Mouse (Mus musculus) limb, embryonic 12.5 days (tissue): ENCODE data around the gene Nadk. TPM values are rescaled to one million over a fixed set of nuclear protein-coding genes. Genes with fewer than 3 reads are reported as not detected.

Experiments
- ATAC-seq: fragments of 200-750 bp; cut with Nextera tagmentation; 2 replicates; pipeline ENCODE4 v1.8.0; 2017; ENCODE audit warnings: low read depth, moderate TSS enrichment; ENCODE audit not compliant: insufficient number of reproducible peaks, insufficient read depth, low FRiP score, low TSS enrichment
- H3K27ac ChIP-seq: fragments of 300-500 bp; sonication (generic); 2 replicates; pipeline ENCODE4 v1.5.1; 2016; ENCODE audit warnings: mild to moderate bottlenecking, moderate library complexity
- H3K27me3 ChIP-seq: fragments of 300-500 bp; sonication (generic); 2 replicates; pipeline ENCODE4 v1.6.1; 2016; ENCODE audit warnings: mild to moderate bottlenecking, moderate library complexity
- H3K36me3 ChIP-seq: fragments of 300-500 bp; sonication (generic); 2 replicates; pipeline ENCODE4 v1.6.1; 2016; ENCODE audit warnings: mild to moderate bottlenecking, moderate library complexity
- H3K4me1 ChIP-seq: fragments of 300-500 bp; sonication (generic); replicated peaks from 2 replicates; pipeline ENCODE4 v1.6.1; 2016
- H3K4me2 ChIP-seq: fragments of 300-500 bp; sonication (generic); 2 replicates; pipeline ENCODE4 v1.6.1; 2016; ENCODE audit warnings: mild to moderate bottlenecking, moderate library complexity
- H3K4me3 ChIP-seq: fragments of 300-500 bp; sonication (generic); replicated peaks from 2 replicates; pipeline ENCODE4 v1.5.1; 2016; ENCODE audit warnings: mild to moderate bottlenecking
- H3K9ac ChIP-seq: fragments of 300-500 bp; sonication (generic); replicated peaks from 2 replicates; pipeline ENCODE4 v1.6.1; 2016; ENCODE audit warnings: mild to moderate bottlenecking, moderate library complexity
- H3K9me3 ChIP-seq: fragments of 300-500 bp; sonication (generic); 2 replicates; pipeline ENCODE4 v1.6.1; 2016; ENCODE audit warnings: mild to moderate bottlenecking, moderate library complexity
- WGBS: fragments of 180-500 bp; shearing (Covaris S2); methylation state at CpG from one replicate; pipeline ENCODE4 v1.1.7; 2016; 5-methylcytosine and 5-hydroxymethylcytosine counted together
- polyA plus RNA-seq: library from polyadenylated mRNA; unstranded; fragments of >200 nt; fragmentation: Nextera tagmentation; extraction: Ambion mirVana; gene quantifications from 2 replicates; pipeline ENCODE4 v1.2.1, GENCODE M21; 2016

The Nadk gene
- polyA plus RNA-seq, 1 experiment from 2014 or later: 95.4 TPM

DNA sequence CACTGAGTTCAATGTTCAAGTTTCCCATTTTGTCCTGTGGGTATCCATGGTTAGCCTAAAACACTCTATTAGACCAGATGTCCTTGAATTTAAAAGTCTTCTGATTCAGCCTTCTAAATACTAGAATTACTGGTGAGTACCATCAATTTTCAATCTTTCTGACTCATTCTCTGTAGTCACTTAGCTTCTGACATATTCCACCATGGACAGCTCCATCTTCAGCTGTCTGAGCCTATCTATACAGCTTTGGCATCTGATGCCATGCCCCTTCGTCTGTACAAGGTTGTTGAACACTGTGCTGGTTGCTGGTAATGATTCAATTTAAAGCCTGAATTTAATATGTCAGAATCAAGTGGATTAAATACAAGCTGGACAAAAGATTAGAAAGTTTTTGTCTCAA, 6.7 kb upstream of the Nadk start:
- Histone ChIP-seq H3K36me3 (peaks cover 95% of the 10 kb centered on the region), H3K9ac (no peak overlapping the region), H3K4me3 (no peak overlapping the region), H3K9me3 (no peaks in the 10 kb centered on the region), H3K27me3 (no peaks in the 10 kb centered on the region), H3K4me1 (no peaks in the 10 kb centered on the region), H3K4me2 (no peak overlapping the region), H3K27ac (no peak overlapping the region)
- no peak for ATAC-seq
- WGBS: 78% methylated on average over 1 of the region's 1 CpGs

DNA sequence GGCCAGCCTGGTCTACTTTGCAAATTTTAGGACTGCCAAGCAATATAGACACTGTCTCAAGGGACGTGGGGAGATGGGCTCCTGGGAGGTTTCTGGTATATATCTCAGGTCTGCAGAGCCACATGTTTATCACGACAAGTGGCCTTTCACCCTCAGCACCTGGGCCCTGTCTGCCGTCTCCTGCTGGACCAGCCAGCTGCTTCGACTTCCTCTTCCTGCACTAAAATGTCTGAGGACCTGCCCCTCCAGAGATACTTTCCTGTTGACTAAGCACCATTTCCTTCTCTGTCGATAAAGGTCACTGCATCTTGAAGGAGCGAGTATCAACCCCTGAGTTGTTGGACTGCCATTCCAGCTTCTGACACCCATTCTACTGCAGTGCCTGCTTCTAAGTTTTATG, 2.7 kb upstream of the Nadk start:
- peaks cover 63% of the 10 kb centered on the region for H3K36me3 ChIP-seq
- 77% methylated on average over 6 of the region's 6 CpGs for WGBS

DNA sequence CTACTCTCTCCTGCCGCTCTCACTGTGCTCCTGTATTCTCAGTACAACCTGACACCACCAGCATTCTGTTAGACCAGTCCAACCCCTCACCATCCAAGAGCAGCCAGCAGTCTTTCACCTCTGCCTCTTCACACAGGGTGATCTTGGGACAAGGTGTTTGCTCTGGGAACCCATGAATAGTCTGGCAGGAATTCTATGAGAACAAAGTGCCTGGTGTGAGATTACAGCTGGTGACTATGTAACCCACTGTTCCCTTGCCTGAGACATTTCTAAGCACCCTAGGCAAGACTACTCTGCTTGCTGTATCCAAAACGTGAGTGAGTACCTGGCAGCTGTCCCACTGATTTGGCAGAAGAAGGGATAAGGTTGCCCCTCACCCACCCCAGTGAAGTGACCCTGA, 1.2 kb upstream of the Nadk start:
- peaks cover 33% of the 10 kb centered on the region for H3K4me1 ChIP-seq
- H3K9me3 ChIP-seq: no peaks in the 10 kb centered on the region
- no peak overlapping the region for H3K27ac ChIP-seq
- no peak overlapping the region for H3K4me3 ChIP-seq
- H3K27me3 ChIP-seq: no peaks in the 10 kb centered on the region
- WGBS: 60% methylated on average over 2 of the region's 2 CpGs
- H3K9ac ChIP-seq: no peak overlapping the region
- no peak overlapping the region for H3K4me2 ChIP-seq
- ATAC-seq: no peak
- peaks cover 48% of the 10 kb centered on the region for H3K36me3 ChIP-seq

More for the DNA sequence above, 2.7 kb upstream of the Nadk start:
- no peaks in the 10 kb centered on the region for H3K9me3 ChIP-seq
- H3K9ac ChIP-seq: no peak overlapping the region
- no peak overlapping the region for H3K4me2 ChIP-seq
- H3K27ac ChIP-seq: no peak overlapping the region
- ATAC-seq: no peak
- no peaks in the 10 kb centered on the region for H3K27me3 ChIP-seq
- no peak overlapping the region for H3K4me3 ChIP-seq
- peaks cover 23% of the 10 kb centered on the region for H3K4me1 ChIP-seq

DNA sequence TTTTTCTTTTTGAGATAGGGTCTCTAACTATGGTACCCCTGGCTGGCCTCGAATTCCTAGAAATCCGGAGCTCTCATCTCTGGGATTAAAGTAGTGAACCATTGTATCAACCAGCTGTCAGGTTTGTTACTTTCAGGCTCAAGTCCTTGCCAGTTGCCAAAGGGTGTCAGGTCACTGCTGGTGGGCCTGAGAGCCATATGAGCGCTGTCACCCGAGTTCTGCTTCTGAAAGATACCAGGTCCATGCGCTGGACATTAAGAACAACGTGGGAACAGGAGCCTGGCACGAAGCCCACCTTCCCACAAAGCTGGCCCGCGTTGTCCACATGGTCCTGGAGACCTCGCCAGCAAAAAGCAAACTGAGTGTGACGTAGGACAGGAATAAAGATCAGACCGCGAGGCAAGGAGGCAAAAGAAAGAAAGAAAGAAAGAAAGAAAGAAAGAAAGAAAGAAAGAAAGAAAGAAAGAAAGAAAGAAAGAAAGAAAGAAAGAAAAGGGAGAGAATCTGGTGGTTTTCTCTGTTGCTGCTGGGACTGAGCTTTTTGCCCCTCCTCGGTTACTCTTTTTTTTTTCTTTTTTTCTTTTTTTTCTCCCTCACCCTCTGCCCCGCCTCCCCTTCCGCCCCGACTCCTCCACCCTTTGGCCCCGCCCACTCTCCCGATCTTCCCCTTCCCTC, 684 bp downstream of the Nadk start:
- H3K27me3 ChIP-seq: no peaks in the 10 kb centered on the region
- no peaks in the 10 kb centered on the region for H3K9me3 ChIP-seq
- H3K36me3 ChIP-seq: peaks cover 32% of the 10 kb centered on the region
- WGBS: 4% methylated on average over 19 of the region's 19 CpGs
- H3K4me2 ChIP-seq: peak overlapping the region; percentile 83
- peak overlapping the region; percentile 90 for H3K27ac ChIP-seq
- H3K4me3 ChIP-seq: peak overlapping the region; percentile 79
- 0 out of 2 replicates have a peak, but pooled peaks have one; percentile 7 for ATAC-seq
- peaks cover 39% of the 10 kb centered on the region for H3K4me1 ChIP-seq
- H3K9ac ChIP-seq: peak overlapping the region; percentile 42; the same call in 1 of the 2 replicates

DNA sequence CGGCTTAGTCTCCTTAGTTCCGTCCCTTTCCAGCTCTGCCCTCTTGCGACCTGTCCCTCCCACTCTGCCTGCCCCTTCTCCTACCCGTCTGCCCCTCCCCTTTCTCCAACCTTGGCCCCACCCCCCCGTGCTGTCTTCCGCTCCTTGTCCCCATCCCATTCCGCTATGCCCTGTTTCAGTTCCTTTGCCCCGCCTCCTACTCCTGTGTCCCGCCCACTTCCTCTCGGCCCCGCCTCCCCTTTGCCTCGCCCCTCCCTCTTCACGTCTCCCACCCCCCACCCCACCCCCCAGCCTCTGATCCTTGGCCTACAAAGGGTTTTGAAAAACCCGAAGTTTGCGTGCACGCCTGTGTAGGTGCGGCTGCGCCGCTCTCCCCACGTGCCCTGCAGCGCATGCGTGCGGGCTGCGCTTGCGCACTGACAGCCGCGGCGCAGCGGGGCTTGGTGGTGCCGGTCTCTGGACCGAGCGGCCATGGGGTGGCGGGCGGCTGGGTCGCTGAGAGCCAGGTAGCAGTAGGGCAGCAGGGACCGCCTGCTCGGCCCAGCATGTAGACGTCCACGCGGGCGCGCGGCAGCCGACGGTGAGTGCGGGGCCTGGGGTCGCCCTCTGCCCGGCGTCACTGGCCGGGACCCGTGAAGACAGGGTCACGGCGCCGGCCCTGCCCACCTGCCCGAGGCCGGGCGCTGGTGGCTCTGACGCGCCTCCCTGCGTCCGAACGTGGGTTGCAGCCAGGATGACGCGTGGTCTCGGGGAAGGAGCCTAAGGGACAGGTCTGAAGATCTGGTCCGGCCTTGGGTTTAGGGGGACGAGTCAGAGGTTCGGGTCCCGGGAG, 1.4 kb downstream of the Nadk start:
- WGBS: under 1% methylated on average over 69 of the region's 69 CpGs
- no peaks in the 10 kb centered on the region for H3K9me3 ChIP-seq
- peak overlapping the region; percentile 83 for H3K4me2 ChIP-seq
- peak overlapping the region; percentile 79 for H3K4me3 ChIP-seq
- no peaks in the 10 kb centered on the region for H3K27me3 ChIP-seq
- H3K4me1 ChIP-seq: peaks cover 39% of the 10 kb centered on the region
- H3K36me3 ChIP-seq: peaks cover 26% of the 10 kb centered on the region
- ATAC-seq: peak; percentile 93
- peak overlapping the region; percentile 75 for H3K9ac ChIP-seq
- peak overlapping the region; percentile 90 for H3K27ac ChIP-seq

DNA sequence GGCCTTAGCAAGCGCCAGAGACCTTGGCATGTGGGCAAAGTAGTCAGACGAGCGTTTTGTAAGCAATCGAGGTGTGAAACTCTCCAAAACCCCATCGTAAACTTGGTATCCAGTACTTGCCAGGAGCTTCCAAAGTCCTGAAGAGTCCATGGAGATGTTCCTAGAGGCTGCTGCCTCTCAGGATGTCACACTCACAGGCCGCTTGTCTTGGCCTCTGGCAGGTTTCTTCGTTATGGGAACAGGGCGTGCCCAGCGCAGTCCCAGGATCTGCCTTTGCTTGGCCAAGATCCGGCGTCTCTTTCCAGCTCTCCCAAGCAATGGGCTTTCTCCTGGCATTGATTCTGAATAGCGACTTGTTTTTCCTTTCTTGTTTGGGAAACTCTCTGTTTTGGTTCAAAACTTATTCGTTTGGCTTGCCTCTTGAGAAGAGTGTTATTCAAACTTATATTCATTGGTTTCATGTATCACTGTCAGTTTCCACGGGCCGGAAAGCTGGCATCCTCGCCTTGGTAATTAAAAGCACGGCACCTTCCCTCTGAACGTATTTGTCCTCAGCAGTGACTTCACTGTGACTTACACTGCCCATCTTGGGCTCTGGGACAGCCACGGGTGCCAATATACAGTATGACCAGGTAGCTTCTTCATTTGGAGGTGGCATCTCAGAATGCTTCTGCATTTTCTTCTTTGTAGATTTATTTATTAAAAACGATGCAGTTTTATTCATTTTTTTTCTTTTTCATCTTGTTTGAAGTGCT, 2.3 kb downstream of the Nadk start:
- Histone ChIP-seq H3K4me1 (peaks cover 39% of the 10 kb centered on the region), H3K4me2 (peak overlapping the region; percentile 83), H3K4me3 (peak overlapping the region; percentile 79), H3K27me3 (no peaks in the 10 kb centered on the region), H3K9ac (peak overlapping the region; percentile 75), H3K9me3 (no peaks in the 10 kb centered on the region), H3K27ac (peak overlapping the region; percentile 88), H3K36me3 (peaks cover 17% of the 10 kb centered on the region)
- WGBS: 14% methylated on average over 20 of the region's 20 CpGs
- ATAC-seq: no peak

DNA sequence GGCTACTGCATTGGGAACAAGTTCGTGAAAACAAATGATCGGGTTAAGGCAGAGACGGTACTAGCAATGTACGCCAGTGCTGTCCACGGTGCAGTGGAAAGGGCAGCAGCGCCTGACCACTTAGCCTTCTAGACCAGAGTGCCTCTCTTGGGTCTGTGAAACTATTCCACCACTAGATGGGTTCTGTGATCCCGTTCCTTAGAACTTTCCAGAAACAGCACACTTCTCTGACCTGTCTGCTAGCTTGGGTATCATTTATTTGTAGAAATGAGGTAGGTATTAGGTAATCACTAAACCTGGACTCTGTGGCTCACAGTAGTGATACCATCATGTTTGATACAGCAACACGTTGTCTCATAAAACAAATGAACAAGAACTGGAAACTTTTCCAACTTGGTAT, 4.4 kb downstream of the Nadk start:
- Histone ChIP-seq H3K36me3 (no peaks in the 10 kb centered on the region), H3K4me1 (peaks cover 30% of the 10 kb centered on the region), H3K4me3 (no peak overlapping the region), H3K4me2 (0 out of 2 replicates have a peak overlapping the region, but pooled peaks have one; percentile 5), H3K9me3 (no peaks in the 10 kb centered on the region), H3K27ac (no peak overlapping the region), H3K9ac (no peak overlapping the region), H3K27me3 (no peaks in the 10 kb centered on the region)
- 60% methylated on average over 8 of the region's 8 CpGs for WGBS
- no peak for ATAC-seq

DNA sequence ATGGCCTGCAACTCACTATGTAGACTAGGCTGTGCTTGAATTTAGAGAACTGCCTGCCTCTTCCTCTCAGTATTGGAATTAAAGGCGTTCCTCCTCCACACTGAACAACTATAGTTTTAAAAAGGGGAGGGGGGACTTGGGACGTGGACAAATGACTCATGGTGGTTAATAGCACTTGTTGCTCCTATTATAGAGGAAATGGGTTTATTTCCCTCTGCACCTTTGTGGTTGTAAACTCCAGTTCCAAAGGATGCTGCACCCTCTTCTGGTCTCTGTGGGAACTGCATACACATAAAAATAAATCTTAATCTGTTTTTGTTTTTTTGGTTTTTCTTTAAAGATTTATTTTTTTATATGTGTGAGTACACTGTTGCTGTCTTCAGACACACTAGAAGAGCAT, 6.0 kb downstream of the Nadk start:
- no peaks in the 10 kb centered on the region for H3K9me3 ChIP-seq
- no peaks in the 10 kb centered on the region for H3K27me3 ChIP-seq
- H3K9ac ChIP-seq: no peak overlapping the region
- no peaks in the 10 kb centered on the region for H3K36me3 ChIP-seq
- WGBS: 18% methylated on average over 2 of the region's 2 CpGs
- H3K4me1 ChIP-seq: peaks cover 17% of the 10 kb centered on the region
- no peak overlapping the region for H3K4me3 ChIP-seq
- H3K27ac ChIP-seq: no peak overlapping the region
- no peak overlapping the region for H3K4me2 ChIP-seq
- ATAC-seq: no peak

DNA sequence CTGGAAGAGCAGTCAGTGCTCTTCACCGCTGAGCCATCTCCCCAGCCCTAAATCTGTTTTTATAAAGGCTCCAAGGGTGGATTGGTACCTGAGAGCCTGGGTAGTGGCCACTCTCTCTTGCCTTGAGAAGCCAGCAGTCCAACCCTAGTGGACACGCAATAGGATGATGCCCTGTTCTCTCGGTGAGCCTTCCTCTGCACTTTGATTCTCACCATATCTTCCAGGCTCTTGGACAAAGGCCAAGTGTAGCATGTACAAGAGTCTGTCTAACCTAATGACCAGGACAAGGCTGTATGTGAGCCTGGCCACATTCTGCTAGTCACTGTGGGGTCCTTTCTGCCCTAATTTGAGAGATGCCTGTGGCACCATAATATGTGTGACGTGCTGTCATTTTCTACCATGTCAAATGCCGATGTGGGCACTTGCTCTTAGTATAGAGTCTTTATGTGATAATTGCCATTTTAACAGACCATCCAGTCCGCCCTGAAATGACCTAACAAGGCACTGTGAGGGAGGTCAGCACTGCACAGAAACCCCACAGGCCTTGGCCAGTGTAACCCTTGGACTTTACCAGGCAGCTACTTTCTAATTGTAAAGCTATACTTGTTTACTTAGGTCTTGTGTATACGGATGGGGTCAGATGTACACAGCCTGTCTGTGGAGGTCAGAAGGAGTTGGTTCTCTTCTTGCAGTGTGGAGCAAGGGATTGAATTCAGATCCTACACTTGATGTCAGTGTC, 6.6 kb downstream of the Nadk start:
- WGBS: 93% methylated on average over 7 of the region's 7 CpGs
- H3K4me3 ChIP-seq: no peak overlapping the region

DNA sequence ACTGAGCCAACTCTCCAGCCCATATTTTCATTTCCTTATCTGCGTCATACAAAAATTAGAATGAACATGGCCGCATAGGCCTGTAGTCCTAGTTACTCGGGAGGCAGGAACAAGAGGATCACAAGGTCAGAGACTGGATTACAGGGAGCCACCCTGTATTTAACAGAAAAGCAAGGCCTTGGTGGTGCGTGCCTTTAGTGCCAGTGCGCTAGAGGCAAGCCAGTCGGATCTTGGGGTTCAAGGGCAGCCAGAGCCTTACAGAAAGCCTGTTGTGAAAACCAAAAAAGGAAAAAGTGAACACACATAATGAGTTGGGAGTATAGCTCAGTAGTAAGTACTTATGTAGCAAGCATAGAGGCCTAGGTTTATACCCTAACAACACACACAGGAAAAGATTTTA, 7.6 kb downstream of the Nadk start:
- 94% methylated on average over 6 of the region's 6 CpGs for WGBS
- H3K9me3 ChIP-seq: no peaks in the 10 kb centered on the region
- no peak for ATAC-seq
- peaks cover 11% of the 10 kb centered on the region for H3K4me1 ChIP-seq
- no peak overlapping the region for H3K27ac ChIP-seq
- H3K27me3 ChIP-seq: no peaks in the 10 kb centered on the region
- no peak overlapping the region for H3K9ac ChIP-seq
- no peaks in the 10 kb centered on the region for H3K36me3 ChIP-seq
- no peak overlapping the region for H3K4me3 ChIP-seq
- H3K4me2 ChIP-seq: no peak overlapping the region

More for the DNA sequence above, 6.6 kb downstream of the Nadk start:
- Histone ChIP-seq H3K36me3 (no peaks in the 10 kb centered on the region), H3K27me3 (no peaks in the 10 kb centered on the region), H3K4me2 (no peak overlapping the region), H3K27ac (no peak overlapping the region), H3K9ac (no peak overlapping the region), H3K4me1 (peaks cover 17% of the 10 kb centered on the region), H3K9me3 (no peaks in the 10 kb centered on the region)
- ATAC-seq: no peak
